Mouse (Mus musculus) hindlimb bud, embryonic 11.5 days (tissue): Measurements from ENCODE around the gene Ssr1.

Source experiments
- DNase-seq: peaks from one replicate; pipeline ENCODE4 v3.0.0-alpha.2; 2012; ENCODE audit warnings: low read depth, low spot score; ENCODE audit errors: extremely low spot score

The Ssr1 gene

DNA sequence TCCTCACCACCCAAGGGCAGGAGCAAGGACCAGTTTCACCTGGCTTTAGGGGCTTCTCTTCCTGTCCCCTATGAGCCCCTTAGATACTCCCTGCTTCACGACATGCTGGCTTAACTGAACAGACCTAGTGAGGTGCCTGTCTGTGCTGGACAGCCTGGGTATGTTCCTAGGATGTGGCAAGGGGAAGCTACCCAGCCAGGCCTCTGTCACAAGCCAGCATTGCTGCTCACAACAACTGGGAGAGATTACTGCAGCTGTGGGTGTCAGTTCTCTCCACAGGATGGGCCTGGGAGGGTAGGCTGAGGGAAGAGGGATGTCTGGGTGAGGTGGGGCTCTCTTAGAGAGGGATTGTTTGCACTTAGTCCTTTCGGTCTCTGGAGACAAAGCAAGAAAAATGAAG, 73.3 kb downstream of the Ssr1 start:
- DNase-seq = no peak

DNA sequence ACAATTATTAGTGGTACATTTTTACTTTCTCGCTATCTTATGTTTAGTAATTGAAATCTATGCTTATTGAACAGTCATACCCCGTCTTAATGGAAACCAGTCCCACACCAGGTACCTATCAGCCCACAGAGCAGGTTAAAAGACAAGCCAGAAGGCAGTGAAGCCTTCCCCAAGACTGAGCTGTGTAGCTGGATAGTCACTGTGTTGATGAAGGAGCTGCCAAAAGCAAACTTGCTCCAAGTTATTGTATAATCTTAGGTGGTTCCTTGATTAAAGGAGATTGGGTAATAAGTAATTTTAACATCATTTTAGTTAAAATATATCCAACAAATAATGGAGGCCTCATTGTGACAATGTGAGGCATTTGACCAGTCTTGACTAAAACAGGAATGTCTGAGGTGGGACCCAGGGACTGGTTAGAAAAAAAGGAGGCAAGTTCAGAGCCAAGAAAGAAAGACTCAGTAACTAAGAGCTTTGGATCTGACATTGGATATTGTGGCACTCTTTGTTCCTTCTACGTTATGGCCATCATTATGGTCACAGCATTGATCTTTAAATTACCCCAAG, 74.2 kb downstream of the Ssr1 start:
- no peak for DNase-seq

DNA sequence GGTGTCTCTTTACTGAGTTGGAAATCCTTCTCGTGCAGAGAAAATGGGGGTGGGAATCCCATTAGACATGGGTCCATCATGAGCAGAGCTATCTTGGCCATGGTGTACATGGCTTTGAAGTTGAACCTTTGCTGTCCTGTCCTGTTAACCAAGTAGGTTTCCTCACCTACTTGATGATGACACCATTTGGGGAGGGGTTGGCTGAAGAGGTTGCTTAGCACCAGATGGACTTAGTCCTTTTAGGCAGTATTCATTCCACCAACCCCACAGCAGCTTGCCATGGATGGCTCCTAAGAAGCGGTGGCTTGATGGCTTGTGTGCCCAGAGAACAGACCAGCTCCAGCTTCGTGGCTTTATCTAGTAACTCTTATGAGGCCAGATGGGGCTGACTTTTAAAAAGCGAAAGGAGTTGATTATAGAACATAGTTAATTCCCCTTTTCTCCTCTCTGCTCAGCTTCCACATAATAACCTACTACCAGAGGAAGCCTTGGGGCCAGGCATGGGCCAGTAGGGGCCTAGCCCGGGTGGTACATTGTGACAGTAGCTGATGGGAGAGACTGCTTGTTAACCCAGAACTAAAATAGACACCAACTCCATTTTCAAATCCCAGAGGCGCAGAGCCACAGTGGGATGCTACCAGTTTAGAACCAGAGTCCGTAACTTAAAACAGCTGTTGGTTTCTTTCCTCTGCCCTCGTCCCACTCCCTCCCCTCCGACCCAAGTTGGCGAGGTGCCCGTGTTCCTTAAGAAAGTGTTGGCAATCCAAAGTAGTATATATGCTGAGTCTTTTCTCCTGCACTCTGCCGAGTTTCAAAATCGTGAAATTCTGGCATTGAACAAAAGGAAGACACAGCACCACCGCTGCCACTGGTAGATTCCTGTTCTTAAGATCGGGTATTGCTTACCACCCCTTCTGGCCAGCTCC, 75.4 kb downstream of the Ssr1 start:
- DNase-seq = no peak
